Mouse (Mus musculus): ENCODE results near the gene Fam83c.

DNA sequence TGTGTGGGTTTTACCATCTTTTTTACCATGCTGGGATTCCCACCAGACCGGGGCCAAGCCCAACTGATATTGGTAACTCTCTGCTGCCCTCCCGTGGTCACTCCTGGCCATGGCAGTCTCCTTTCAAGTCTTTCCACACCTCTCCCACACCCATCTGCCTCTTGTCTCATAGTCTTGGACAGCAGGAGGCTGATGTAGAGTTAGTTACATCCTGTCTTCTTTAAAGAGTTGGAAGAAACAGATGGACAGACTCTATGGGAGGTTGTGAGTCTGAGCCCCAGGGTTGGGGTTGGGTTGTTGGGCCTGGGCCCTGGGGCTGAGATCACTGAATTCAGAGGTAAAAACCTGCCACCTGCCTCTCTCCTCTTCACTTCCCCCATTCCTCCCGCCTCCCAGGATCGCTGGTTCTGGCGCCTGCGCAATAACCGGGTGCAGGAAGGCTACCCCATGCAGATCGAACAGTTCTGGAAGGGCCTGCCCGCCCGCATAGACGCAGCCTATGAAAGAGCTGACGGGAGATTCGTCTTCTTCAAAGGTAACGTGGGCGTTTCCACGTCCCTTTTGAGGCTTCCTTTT, 22.7 kb downstream of the Fam83c start:
- TF ChIP-seq CTCF (conservative IDR thresholded peaks at IDR 0.05; ENCODE audit: low read length) (peak; percentile 98), NANOG (IDR thresholded peaks at IDR 0.05; ENCODE audit: borderline replicate concordance, low read length) (no peak)

Measured in E14TG2a.4 (cell line).